Mouse (Mus musculus) E14TG2a.4 (cell line): ENCODE measurements around the gene Dars2.

Source experiments
- H3K27me3 ChIP-seq: 2 replicates; pipeline ENCODE4 v1.6.1; 2014; ENCODE audit warnings: low read length, control low read depth; ENCODE audit not compliant: insufficient read depth
- H3K36me3 ChIP-seq: 2 replicates; pipeline ENCODE4 v1.6.1; 2014; ENCODE audit warnings: low read length, control low read depth; ENCODE audit not compliant: insufficient read depth
- H3K4me1 ChIP-seq: replicated peaks from 2 replicates; pipeline ENCODE4 v1.6.1; 2014; ENCODE audit warnings: low read depth, low read length, control low read depth
- H3K4me3 ChIP-seq: replicated peaks from 2 replicates; pipeline ENCODE4 v1.5.1; 2014; ENCODE audit warnings: mild to moderate bottlenecking, low read length
- H3K9me3 ChIP-seq: 2 replicates; pipeline ENCODE4 v1.6.1; 2014; ENCODE audit warnings: low read length, control low read depth
- CTCF ChIP-seq: conservative IDR thresholded peaks from 2 replicates; pipeline ENCODE4 v1.5.1; 2014; ENCODE audit warnings: low read length
- NANOG ChIP-seq: IDR thresholded peaks from 2 replicates; pipeline ENCODE4 v1.6.1; 2014; ENCODE audit warnings: borderline replicate concordance, low read length, mixed read lengths
- POU5F1 ChIP-seq: IDR thresholded peaks from 2 replicates; pipeline ENCODE4 v1.6.1; 2014; ENCODE audit warnings: low read length, borderline replicate concordance

Dars2 gene

DNA sequence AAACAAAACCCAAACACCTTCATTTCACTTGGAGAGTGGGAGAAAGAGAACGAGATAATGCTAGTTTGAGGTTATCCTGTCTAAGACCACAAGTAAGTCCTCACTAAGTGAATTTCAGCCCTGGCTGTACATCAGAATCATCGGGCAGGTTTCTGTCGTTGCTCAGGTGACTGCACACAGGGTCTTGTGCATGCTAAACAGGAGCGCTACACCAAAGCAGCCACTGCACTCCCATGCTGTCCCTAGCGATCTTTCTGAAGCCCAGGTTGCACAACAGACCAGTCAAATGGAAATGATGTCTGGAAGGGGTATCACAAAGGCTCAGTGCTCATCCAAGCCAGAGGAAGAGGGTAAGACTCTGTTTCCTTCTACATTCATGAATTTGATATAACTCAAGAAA lies 64.0 kb downstream of the Dars2 start:
- Histone ChIP-seq H3K9me3 (no peaks in the 10 kb centered on the region), H3K27me3 (no peaks in the 10 kb centered on the region), H3K4me1 (peaks cover 43% of the 10 kb centered on the region), H3K4me3 (no peak overlapping the region), H3K36me3 (peaks cover 35% of the 10 kb centered on the region)
- TF ChIP-seq POU5F1 (no peak), CTCF (no peak), NANOG (no peak)

- peaks cover 34% of the 10 kb centered on the region for H3K36me3 ChIP-seq
- H3K27me3 ChIP-seq, result no peaks in the 10 kb centered on the region
- H3K4me3 ChIP-seq, result no peak overlapping the region
- peaks cover 43% of the 10 kb centered on the region for H3K4me1 ChIP-seq
- TF ChIP-seq CTCF, result no peak
- peak; percentile 61; the same call in 1 of the 2 replicates for TF ChIP-seq NANOG
- no peak for TF ChIP-seq POU5F1
- no peaks in the 10 kb centered on the region for H3K9me3 ChIP-seq
Measured at GRCm38 (mm10) chr1:161005526-161005925, 64.9 kb downstream of the Dars2 start.

- no peaks in the 10 kb centered on the region for H3K9me3 ChIP-seq
- TF ChIP-seq POU5F1, result no peak
- no peak for TF ChIP-seq CTCF
- TF ChIP-seq NANOG, result no peak
- no peaks in the 10 kb centered on the region for H3K27me3 ChIP-seq
- H3K36me3 ChIP-seq, result peaks cover 30% of the 10 kb centered on the region
- H3K4me3 ChIP-seq, result no peak overlapping the region
- peaks cover 49% of the 10 kb centered on the region for H3K4me1 ChIP-seq
Measured at GRCm38 (mm10) chr1:161004942-161005341, 65.5 kb downstream of the Dars2 start.

DNA sequence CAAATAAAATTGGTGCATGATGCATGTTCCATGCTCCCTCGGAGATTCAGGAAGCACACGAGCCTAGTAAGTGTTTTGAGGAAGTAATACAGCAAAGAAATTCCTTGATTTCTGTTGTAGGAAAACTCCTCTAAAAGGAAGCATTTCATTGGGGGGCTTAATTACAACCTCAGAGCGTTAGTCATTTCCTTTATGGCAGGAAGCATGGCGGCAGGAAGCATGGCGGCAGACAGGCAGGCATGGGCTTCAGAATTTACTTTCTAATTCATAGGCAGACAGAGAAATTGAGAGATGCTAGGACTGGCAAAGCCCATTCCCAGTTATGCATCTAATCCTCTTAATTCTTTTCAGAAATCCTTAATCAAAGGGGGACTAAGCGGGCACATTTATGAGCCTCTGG lies 76.6 kb downstream of the Dars2 start:
- no peaks in the 10 kb centered on the region for H3K27me3 ChIP-seq
- H3K4me1 ChIP-seq, result peaks cover 5% of the 10 kb centered on the region
- H3K9me3 ChIP-seq, result no peaks in the 10 kb centered on the region
- TF ChIP-seq POU5F1 (no peak), NANOG (no peak), CTCF (no peak)
- H3K4me3 ChIP-seq, result no peak overlapping the region
- no peaks in the 10 kb centered on the region for H3K36me3 ChIP-seq
